Mouse (Mus musculus) MEL (cell line): ENCODE measurements around the gene Fcer1g. TPM values are rescaled to one million over a fixed set of nuclear protein-coding genes. Genes with fewer than 3 reads are reported as not detected.

Experiments
- polyA plus RNA-seq, 2 experiments: library from polyadenylated mRNA; stranded (reverse) in 1 of 2; unstranded in 1 of 2; fragments of >175 nt in 1 of 2; fragments of >200 nt in 1 of 2; gene quantifications; 2 replicates each; pipeline versions ENCODE4 v1.2.1 to v1.2.4; 2012; ENCODE audit warnings: low replicate concordance in 2 of 2, low read depth in 1 of 2; ENCODE audit not compliant: insufficient read length in 2 of 2, insufficient read depth in 1 of 2, missing spikeins in 1 of 2
- total RNA-seq: library from RNA; depleted of rRNA; stranded (reverse); fragments of 300-350 nt; gene quantifications from 2 replicates; pipeline ENCODE4 v1.2.3, GENCODE M21; 2012; rRNA removed

Gene Fcer1g
- total and polyA plus RNA-seq, 3 experiments = 0.62 to 1.1 TPM; not detected in 1

Other genes starting within 250 kb of the Fcer1g start
- not detected in 2 replicates for gene Fcgr4, start 215.4 kb downstream of the Fcer1g start, total RNA-seq
- not detected for gene Fcgr4, start 215.4 kb downstream of the Fcer1g start, polyA plus RNA-seq
- gene Fcgr3, start 169.4 kb downstream of the Fcer1g start, total RNA-seq = 0.39 and 0.62 TPM in 2 replicates
- gene Fcgr3, start 169.4 kb downstream of the Fcer1g start, polyA plus RNA-seq = 1 to 10 TPM in 1 of 2 experiments, not detected in 1; 6.1 TPM
- gene Cfap126, start 120.4 kb downstream of the Fcer1g start, total RNA-seq = 0.69 and 0.75 TPM in 2 replicates
- gene Cfap126, start 120.4 kb downstream of the Fcer1g start, polyA plus RNA-seq = 1 to 10 TPM in 1 of 2 experiments, not detected in 1; 3.5 TPM
- 79.4 and 88.2 TPM in 2 replicates for gene Sdhc, start 83.8 kb downstream of the Fcer1g start, total RNA-seq
- 100 to 1,000 TPM in 1 of 2 experiments, not detected in 1; 224 TPM for gene Sdhc, start 83.8 kb downstream of the Fcer1g start, polyA plus RNA-seq
- gene Mpz, start 83.7 kb downstream of the Fcer1g start, total RNA-seq = 0.10 TPM in 1 of 2 replicates, not detected in the other
- gene Mpz, start 83.7 kb downstream of the Fcer1g start, polyA plus RNA-seq = under 1 TPM in 1 of 2 experiments, not detected in 1; 0.28 TPM
- gene Pcp4l1, start 38.1 kb downstream of the Fcer1g start, total RNA-seq = not detected in 2 replicates
- not detected for gene Pcp4l1, start 38.1 kb downstream of the Fcer1g start, polyA plus RNA-seq
- gene Nr1i3, start 20.4 kb downstream of the Fcer1g start, total RNA-seq = 1.4 and 1.7 TPM in 2 replicates
- gene Nr1i3, start 20.4 kb downstream of the Fcer1g start, polyA plus RNA-seq = under 1 TPM in 1 of 2 experiments, not detected in 1; 0.24 TPM
- 38.0 and 40.7 TPM in 2 replicates for gene Tomm40l, start 11.9 kb downstream of the Fcer1g start, total RNA-seq
- gene Tomm40l, start 11.9 kb downstream of the Fcer1g start, polyA plus RNA-seq = 10 to 100 TPM in 1 of 2 experiments, not detected in 1; 43.4 TPM
- gene Apoa2, start 9.3 kb downstream of the Fcer1g start, total RNA-seq = not detected in 2 replicates
- under 1 TPM in 1 of 2 experiments, not detected in 1; 0.15 TPM for gene Apoa2, start 9.3 kb downstream of the Fcer1g start, polyA plus RNA-seq
- gene Adamts4, start 16.1 kb upstream of the Fcer1g start, total RNA-seq = not detected in 2 replicates
- under 1 TPM in 1 of 2 experiments, not detected in 1; 0.03 TPM for gene Adamts4, start 16.1 kb upstream of the Fcer1g start, polyA plus RNA-seq
- 164 and 169 TPM in 2 replicates for gene Ndufs2, start 17.0 kb upstream of the Fcer1g start, total RNA-seq
- gene Ndufs2, start 17.0 kb upstream of the Fcer1g start, polyA plus RNA-seq = 100 to 1,000 TPM; 292 to 415 TPM
- 16.5 and 16.8 TPM in 2 replicates for gene B4galt3, start 36.0 kb upstream of the Fcer1g start, total RNA-seq
- gene B4galt3, start 36.0 kb upstream of the Fcer1g start, polyA plus RNA-seq = 10 to 100 TPM in 1 of 2 experiments, not detected in 1; 33.1 TPM
- gene Ppox, start 46.8 kb upstream of the Fcer1g start, total RNA-seq = 21.5 and 27.0 TPM in 2 replicates
- gene Ppox, start 46.8 kb upstream of the Fcer1g start, polyA plus RNA-seq = 10 to 100 TPM in 1 of 2 experiments, not detected in 1; 63.6 TPM
- 10.0 and 11.3 TPM in 2 replicates for gene Usp21, start 53.6 kb upstream of the Fcer1g start, total RNA-seq
- 10 to 100 TPM in 1 of 2 experiments, not detected in 1; 66.4 TPM for gene Usp21, start 53.6 kb upstream of the Fcer1g start, polyA plus RNA-seq
- 100 and 101 TPM in 2 replicates for gene Ufc1, start 60.7 kb upstream of the Fcer1g start, total RNA-seq
- gene Ufc1, start 60.7 kb upstream of the Fcer1g start, polyA plus RNA-seq = 100 to 1,000 TPM in 1 of 2 experiments, 10 to 100 TPM in 1; 71.0 to 408 TPM
- 24.9 and 28.7 TPM in 2 replicates for gene Dedd, start 94.8 kb upstream of the Fcer1g start, total RNA-seq
- 10 to 100 TPM in 1 of 2 experiments, not detected in 1; 44.9 TPM for gene Dedd, start 94.8 kb upstream of the Fcer1g start, polyA plus RNA-seq
- 17.9 and 20.0 TPM in 2 replicates for gene Nit1, start 111.3 kb upstream of the Fcer1g start, total RNA-seq
- gene Nit1, start 111.3 kb upstream of the Fcer1g start, polyA plus RNA-seq = 10 to 100 TPM in 1 of 2 experiments, not detected in 1; 26.3 TPM
- gene Pfdn2, start 111.3 kb upstream of the Fcer1g start, total RNA-seq = 33.8 and 36.2 TPM in 2 replicates
- gene Pfdn2, start 111.3 kb upstream of the Fcer1g start, polyA plus RNA-seq = 100 to 1,000 TPM in 1 of 2 experiments, not detected in 1; 329 TPM
- gene Klhdc9, start 126.4 kb upstream of the Fcer1g start, total RNA-seq = 0.08 and 0.10 TPM in 2 replicates
- not detected for gene Klhdc9, start 126.4 kb upstream of the Fcer1g start, polyA plus RNA-seq
- gene Nectin4, start 135.7 kb upstream of the Fcer1g start, total RNA-seq = 0.04 TPM in 1 of 2 replicates, not detected in the other
- gene Nectin4, start 135.7 kb upstream of the Fcer1g start, polyA plus RNA-seq = under 1 TPM in 1 of 2 experiments, not detected in 1; 0.15 TPM
- 31.0 and 31.5 TPM in 2 replicates for gene Arhgap30, start 154.6 kb upstream of the Fcer1g start, total RNA-seq
- 10 to 100 TPM in 1 of 2 experiments, not detected in 1; 41.2 TPM for gene Arhgap30, start 154.6 kb upstream of the Fcer1g start, polyA plus RNA-seq
- 50.0 and 56.0 TPM in 2 replicates for gene Usf1, start 176.9 kb upstream of the Fcer1g start, total RNA-seq
- 10 to 100 TPM in 1 of 2 experiments, not detected in 1; 55.0 TPM for gene Usf1, start 176.9 kb upstream of the Fcer1g start, polyA plus RNA-seq
- gene Tstd1, start 184.5 kb upstream of the Fcer1g start, total RNA-seq = 0.49 and 0.50 TPM in 2 replicates
- gene Tstd1, start 184.5 kb upstream of the Fcer1g start, polyA plus RNA-seq = 1 to 10 TPM in 1 of 2 experiments, not detected in 1; 1.4 TPM
- 0.31 and 0.42 TPM in 2 replicates for gene F11r, start 203.2 kb upstream of the Fcer1g start, total RNA-seq
- gene F11r, start 203.2 kb upstream of the Fcer1g start, polyA plus RNA-seq = 1 to 10 TPM in 1 of 2 experiments, not detected in 1; 1.8 TPM